Mouse (Mus musculus) granulocyte monocyte progenitor cell, adult 5-6 weeks (primary cell): ENCODE results near the gene Olfr1275. TPM values are rescaled to one million over a fixed set of nuclear protein-coding genes. Genes with fewer than 3 reads are reported as not detected.

Source experiments
- ATAC-seq: replicated peaks from 2 replicates; pipeline ENCODE4 v1.8.0; 2016; ENCODE audit warnings: mild to moderate bottlenecking, moderate TSS enrichment, inconsistent platforms; ENCODE audit not compliant: poor library complexity, severe bottlenecking
- total RNA-seq, 2 experiments: library from RNA; stranded (forward) in 1 of 2; stranded (reverse) in 1 of 2; fragments of 200-712, 200-1000 nt in 1 of 2; fragments of >200 nt in 1 of 2; fragmentation: Nextera tagmentation in 1 of 2; gene quantifications; 2 replicates each; pipeline ENCODE4 v1.2.3; 2014 to 2017

Gene Olfr1275
- total RNA-seq (2014; fragmentation: Nextera tagmentation), result not detected in 2 replicates
- total RNA-seq (2017), result not detected in 2 replicates

DNA sequence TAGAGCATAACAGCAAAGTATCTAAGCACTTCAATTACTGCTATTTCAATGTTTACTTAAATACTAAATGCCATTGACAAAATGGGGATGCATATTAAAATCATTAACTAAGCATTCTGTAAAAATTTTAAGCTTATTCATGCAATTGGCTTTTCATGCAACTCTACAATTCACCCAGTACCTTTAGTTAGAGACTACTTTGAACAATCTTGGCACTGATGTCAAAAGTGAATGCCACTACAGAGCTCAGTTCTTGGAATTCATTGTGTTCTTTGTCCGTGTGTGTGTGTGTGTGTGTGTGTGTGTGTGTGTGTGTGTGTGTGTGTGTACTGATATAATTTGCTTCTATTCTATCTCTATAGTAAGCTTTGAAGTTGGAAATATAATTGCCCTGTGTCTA lies at the start of gene Olfr1275:
Olfr1275 (minus strand) TSS at position 101 of the 400 bp plus-strand sequence.
- no peak for ATAC-seq

DNA sequence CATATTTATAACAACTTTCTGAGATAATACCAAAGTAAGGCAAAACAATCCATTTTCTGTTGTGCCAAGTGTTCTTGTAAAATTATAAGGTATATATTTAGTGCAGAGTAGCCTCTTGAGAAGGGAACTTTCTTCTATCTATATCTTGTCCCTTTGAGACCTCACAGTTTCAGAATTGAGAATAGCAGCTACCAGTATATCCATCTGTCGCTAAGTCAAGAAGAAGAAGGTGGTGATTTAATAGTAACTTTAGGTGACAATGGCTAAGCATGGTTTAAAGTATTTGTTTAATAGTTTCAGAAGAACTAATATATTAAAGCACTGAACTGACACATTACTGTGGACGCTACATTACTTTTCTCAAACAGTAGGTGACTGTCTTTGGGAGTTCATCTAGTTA lies 38.9 kb upstream of the Olfr1275 start, which contains the start of gene Olfr1277:
Olfr1277 (minus strand) TSS at position 101 of the 400 bp plus-strand sequence.
- ATAC-seq, result no peak

- no peak for ATAC-seq
Measured at GRCm38 (mm10) chr2:111254216-111254615, 19.1 kb upstream of the Olfr1275 start, which contains the start of gene Olfr1276. Olfr1276 (plus strand) TSS chr2:111254516.

GRCm38 (mm10) chr2:111229502-111229901 lies 5.6 kb downstream of the Olfr1275 start, which contains the start of gene 4930430A15Rik:
4930430A15Rik (minus strand) TSS chr2:111229602.
- ATAC-seq, result no peak

- ATAC-seq, result no peak
Measured at GRCm38 (mm10) chr2:111182068-111182467, 53.0 kb downstream of the Olfr1275 start.

Other genes with a start within 250 kb of the Olfr1275 start
- gene Gm13941, start 129.3 kb downstream of the Olfr1275 start, total RNA-seq (2014; fragmentation: Nextera tagmentation), result not detected in 2 replicates
- not detected in 2 replicates for gene Gm13941, start 129.3 kb downstream of the Olfr1275 start, total RNA-seq (2017)
- not detected in 2 replicates for gene Gm15130, start 82.3 kb downstream of the Olfr1275 start, total RNA-seq (2014; fragmentation: Nextera tagmentation)
- gene Gm15130, start 82.3 kb downstream of the Olfr1275 start, total RNA-seq (2017), result not detected in 2 replicates
- gene 4930430A15Rik, start 5.7 kb downstream of the Olfr1275 start, total RNA-seq (2014; fragmentation: Nextera tagmentation), result not detected in 2 replicates
- not detected in 2 replicates for gene 4930430A15Rik, start 5.7 kb downstream of the Olfr1275 start, total RNA-seq (2017)
- gene Olfr1276, start 19.2 kb upstream of the Olfr1275 start, total RNA-seq (2014; fragmentation: Nextera tagmentation), result not detected in 2 replicates
- gene Olfr1276, start 19.2 kb upstream of the Olfr1275 start, total RNA-seq (2017), result not detected in 2 replicates
- not detected in 2 replicates for gene Olfr1277, start 38.8 kb upstream of the Olfr1275 start, total RNA-seq (2014; fragmentation: Nextera tagmentation)
- gene Olfr1277, start 38.8 kb upstream of the Olfr1275 start, total RNA-seq (2017), result not detected in 2 replicates
- not detected in 2 replicates for gene Olfr1278, start 54.9 kb upstream of the Olfr1275 start, total RNA-seq (2014; fragmentation: Nextera tagmentation)
- not detected in 2 replicates for gene Olfr1278, start 54.9 kb upstream of the Olfr1275 start, total RNA-seq (2017)
- gene Olfr1279, start 65.3 kb upstream of the Olfr1275 start, total RNA-seq (2014; fragmentation: Nextera tagmentation), result not detected in 2 replicates
- not detected in 2 replicates for gene Olfr1279, start 65.3 kb upstream of the Olfr1275 start, total RNA-seq (2017)
- gene Olfr1280, start 78.7 kb upstream of the Olfr1275 start, total RNA-seq (2014; fragmentation: Nextera tagmentation), result not detected in 2 replicates
- not detected in 2 replicates for gene Olfr1280, start 78.7 kb upstream of the Olfr1275 start, total RNA-seq (2017)
- not detected in 2 replicates for gene Olfr1281, start 91.2 kb upstream of the Olfr1275 start, total RNA-seq (2014; fragmentation: Nextera tagmentation)
- not detected in 2 replicates for gene Olfr1281, start 91.2 kb upstream of the Olfr1275 start, total RNA-seq (2017)
- not detected in 2 replicates for gene Olfr1282, start 100.8 kb upstream of the Olfr1275 start, total RNA-seq (2014; fragmentation: Nextera tagmentation)
- gene Olfr1282, start 100.8 kb upstream of the Olfr1275 start, total RNA-seq (2017), result not detected in 2 replicates
- not detected in 2 replicates for gene Olfr1283, start 131.5 kb upstream of the Olfr1275 start, total RNA-seq (2014; fragmentation: Nextera tagmentation)
- not detected in 2 replicates for gene Olfr1283, start 131.5 kb upstream of the Olfr1275 start, total RNA-seq (2017)
- not detected in 2 replicates for gene Olfr1284, start 140.2 kb upstream of the Olfr1275 start, total RNA-seq (2014; fragmentation: Nextera tagmentation)
- gene Olfr1284, start 140.2 kb upstream of the Olfr1275 start, total RNA-seq (2017), result not detected in 2 replicates
- gene Olfr1286, start 187.8 kb upstream of the Olfr1275 start, total RNA-seq (2014; fragmentation: Nextera tagmentation), result not detected in 2 replicates
- not detected in 2 replicates for gene Olfr1286, start 187.8 kb upstream of the Olfr1275 start, total RNA-seq (2017)
- not detected in 2 replicates for gene Olfr1287, start 213.9 kb upstream of the Olfr1275 start, total RNA-seq (2014; fragmentation: Nextera tagmentation)
- gene Olfr1287, start 213.9 kb upstream of the Olfr1275 start, total RNA-seq (2017), result not detected in 2 replicates
- not detected in 2 replicates for gene Olfr1288, start 238.8 kb upstream of the Olfr1275 start, total RNA-seq (2014; fragmentation: Nextera tagmentation)
- gene Olfr1288, start 238.8 kb upstream of the Olfr1275 start, total RNA-seq (2017), result not detected in 2 replicates
- not detected in 2 replicates for gene Olfr1289, start 245.5 kb upstream of the Olfr1275 start, total RNA-seq (2014; fragmentation: Nextera tagmentation)
- not detected in 2 replicates for gene Olfr1289, start 245.5 kb upstream of the Olfr1275 start, total RNA-seq (2017)